Mouse (Mus musculus): ENCODE results near the gene Ghr. TPM values are rescaled to one million over a fixed set of nuclear protein-coding genes. Genes with fewer than 3 reads are reported as not detected.

Ghr gene
- polyA plus RNA-seq, 1 experiment from 2014 or later, result 81.9 TPM

GRCm38 (mm10) chr15:3558524-3558923, 24.8 kb downstream of the Ghr start:
- WGBS, result 81% methylated on average over 3 of the region's 3 CpGs
- no peak for TF ChIP-seq CTCF (IDR thresholded peaks at IDR 0.05; ENCODE audit: low read depth)
- ATAC-seq, result no peak

GRCm38 (mm10) chr15:3544289-3544688, 39.0 kb downstream of the Ghr start:
- Histone ChIP-seq H3K36me3 (ENCODE audit: control insufficient read depth, insufficient read depth) (0 out of 2 replicates have a peak, but pooled peaks cover 3% of the 10 kb centered on the region), H3K27ac (ENCODE audit: low read depth, low read length) (no peak overlapping the region), H3K27me3 (replicated peaks; ENCODE audit: control insufficient read depth, insufficient read depth, low read length) (no peaks in the 10 kb centered on the region), H3K9me3 (ENCODE audit: control insufficient read depth) (no peaks in the 10 kb centered on the region), H3K4me1 (replicated peaks; ENCODE audit: control insufficient read depth, insufficient read depth, low read length) (no peaks in the 10 kb centered on the region), H3K4me3 (ENCODE audit: low read depth, low read length) (no peak overlapping the region), H3K9ac (ENCODE audit: low read depth, low read length) (no peak overlapping the region), H3K4me2 (replicated peaks; ENCODE audit: low read depth) (no peak overlapping the region)
- ATAC-seq, result no peak
- WGBS, result 92% methylated on average over 2 of the region's 2 CpGs
- TF ChIP-seq CTCF (IDR thresholded peaks at IDR 0.05; ENCODE audit: low read depth), result no peak

More at GRCm38 (mm10) chr15:3558524-3558923, 24.8 kb downstream of the Ghr start:
- Histone ChIP-seq H3K9ac (ENCODE audit: low read depth, low read length) (no peak overlapping the region), H3K4me2 (replicated peaks; ENCODE audit: low read depth) (no peak overlapping the region), H3K27me3 (replicated peaks; ENCODE audit: control insufficient read depth, insufficient read depth, low read length) (no peaks in the 10 kb centered on the region), H3K36me3 (ENCODE audit: control insufficient read depth, insufficient read depth) (peaks cover 4% of the 10 kb centered on the region; the same call in 1 of the 2 replicates), H3K9me3 (ENCODE audit: control insufficient read depth) (no peaks in the 10 kb centered on the region), H3K4me3 (ENCODE audit: low read depth, low read length) (no peak overlapping the region), H3K27ac (ENCODE audit: low read depth, low read length) (no peak overlapping the region), H3K4me1 (replicated peaks; ENCODE audit: control insufficient read depth, insufficient read depth, low read length) (no peaks in the 10 kb centered on the region)

GRCm38 (mm10) chr15:3536309-3536900, 46.9 kb downstream of the Ghr start:
- H3K4me2 ChIP-seq (replicated peaks; ENCODE audit: low read depth), result no peak overlapping the region
- WGBS, result 56% methylated on average over 3 of the region's 3 CpGs
- no peak for TF ChIP-seq CTCF (IDR thresholded peaks at IDR 0.05; ENCODE audit: low read depth)
- no peaks in the 10 kb centered on the region for H3K36me3 ChIP-seq (ENCODE audit: control insufficient read depth, insufficient read depth)
- H3K4me1 ChIP-seq (replicated peaks; ENCODE audit: control insufficient read depth, insufficient read depth, low read length), result no peaks in the 10 kb centered on the region
- no peaks in the 10 kb centered on the region for H3K27me3 ChIP-seq (replicated peaks; ENCODE audit: control insufficient read depth, insufficient read depth, low read length)
- no peaks in the 10 kb centered on the region for H3K9me3 ChIP-seq (ENCODE audit: control insufficient read depth)
- H3K4me3 ChIP-seq (ENCODE audit: low read depth, low read length), result no peak overlapping the region
- no peak overlapping the region for H3K9ac ChIP-seq (ENCODE audit: low read depth, low read length)
- H3K27ac ChIP-seq (ENCODE audit: low read depth, low read length), result no peak overlapping the region
- ATAC-seq, result no peak

- Histone ChIP-seq H3K9ac (ENCODE audit: low read depth, low read length) (no peak overlapping the region), H3K4me3 (ENCODE audit: low read depth, low read length) (no peak overlapping the region), H3K27me3 (replicated peaks; ENCODE audit: control insufficient read depth, insufficient read depth, low read length) (no peaks in the 10 kb centered on the region), H3K4me1 (replicated peaks; ENCODE audit: control insufficient read depth, insufficient read depth, low read length) (no peaks in the 10 kb centered on the region; the same call in 1 of the 2 replicates), H3K36me3 (ENCODE audit: control insufficient read depth, insufficient read depth) (no peaks in the 10 kb centered on the region), H3K27ac (ENCODE audit: low read depth, low read length) (no peak overlapping the region), H3K4me2 (replicated peaks; ENCODE audit: low read depth) (no peak overlapping the region), H3K9me3 (ENCODE audit: control insufficient read depth) (no peaks in the 10 kb centered on the region)
- WGBS, result 89% methylated on average over 1 of the region's 1 CpGs
- TF ChIP-seq CTCF (IDR thresholded peaks at IDR 0.05; ENCODE audit: low read depth), result no peak
- ATAC-seq, result no peak
Measured at GRCm38 (mm10) chr15:3514027-3514426, 69.3 kb downstream of the Ghr start.

GRCm38 (mm10) chr15:3512380-3512779, 70.9 kb downstream of the Ghr start:
- no peaks in the 10 kb centered on the region for H3K27me3 ChIP-seq (replicated peaks; ENCODE audit: control insufficient read depth, insufficient read depth, low read length)

GRCm38 (mm10) chr15:3511639-3512171, 71.6 kb downstream of the Ghr start:
- Histone ChIP-seq H3K4me3 (ENCODE audit: low read depth, low read length) (no peak overlapping the region), H3K36me3 (ENCODE audit: control insufficient read depth, insufficient read depth) (no peaks in the 10 kb centered on the region), H3K27me3 (replicated peaks; ENCODE audit: control insufficient read depth, insufficient read depth, low read length) (no peaks in the 10 kb centered on the region), H3K9ac (ENCODE audit: low read depth, low read length) (no peak overlapping the region), H3K27ac (ENCODE audit: low read depth, low read length) (no peak overlapping the region), H3K4me1 (replicated peaks; ENCODE audit: control insufficient read depth, insufficient read depth, low read length) (no peaks in the 10 kb centered on the region; the same call in 1 of the 2 replicates), H3K4me2 (replicated peaks; ENCODE audit: low read depth) (no peak overlapping the region), H3K9me3 (ENCODE audit: control insufficient read depth) (no peaks in the 10 kb centered on the region)
- no peak for TF ChIP-seq CTCF (IDR thresholded peaks at IDR 0.05; ENCODE audit: low read depth)
- whole genome bisulfite sequencing, result 66% methylated on average over 2 of the region's 2 CpGs
- no peak for ATAC-seq

More at GRCm38 (mm10) chr15:3512380-3512779, 70.9 kb downstream of the Ghr start:
- Histone ChIP-seq H3K36me3 (ENCODE audit: control insufficient read depth, insufficient read depth) (no peaks in the 10 kb centered on the region), H3K4me1 (replicated peaks; ENCODE audit: control insufficient read depth, insufficient read depth, low read length) (no peaks in the 10 kb centered on the region; the same call in 1 of the 2 replicates), H3K9ac (ENCODE audit: low read depth, low read length) (no peak overlapping the region), H3K27ac (ENCODE audit: low read depth, low read length) (no peak overlapping the region), H3K4me2 (replicated peaks; ENCODE audit: low read depth) (no peak overlapping the region), H3K9me3 (ENCODE audit: control insufficient read depth) (no peaks in the 10 kb centered on the region), H3K4me3 (ENCODE audit: low read depth, low read length) (no peak overlapping the region)
- WGBS, result 69% methylated on average over 1 of the region's 1 CpGs
- no peak for TF ChIP-seq CTCF (IDR thresholded peaks at IDR 0.05; ENCODE audit: low read depth)
- ATAC-seq, result no peak

All from intestine, postnatal 0 days (tissue).